Mouse (Mus musculus) hindbrain, embryonic 16.5 days (tissue): ENCODE data around the gene Sytl2. TPM values are rescaled to one million over a fixed set of nuclear protein-coding genes. Genes with fewer than 3 reads are reported as not detected.

Experiments
- ATAC-seq: fragments of 200-750 bp; cut with Nextera tagmentation; 2 replicates; pipeline ENCODE4 v1.8.0; 2017; ENCODE audit warnings: moderate TSS enrichment, moderate library complexity
- H3K27ac ChIP-seq: fragments of 300-500 bp; sonication (generic); 2 replicates; pipeline ENCODE4 v1.5.1; 2014; ENCODE audit warnings: low read depth, mild to moderate bottlenecking, control low read depth, low read length, moderate library complexity
- H3K27me3 ChIP-seq: fragments of 300-500 bp; sonication (generic); replicated peaks from 2 replicates; pipeline ENCODE4 v1.6.1; 2014; ENCODE audit warnings: low read length; ENCODE audit not compliant: control insufficient read depth, insufficient read depth
- H3K36me3 ChIP-seq: fragments of 300-500 bp; sonication (generic); 2 replicates; pipeline ENCODE4 v1.6.1; 2014; ENCODE audit warnings: mild to moderate bottlenecking, low read length, moderate library complexity, mixed read lengths; ENCODE audit not compliant: control insufficient read depth, insufficient read depth
- H3K4me1 ChIP-seq: fragments of 300-500 bp; sonication (generic); 2 replicates; pipeline ENCODE4 v1.6.1; 2014; ENCODE audit warnings: low read depth, low read length; ENCODE audit not compliant: control insufficient read depth, insufficient read depth
- H3K4me2 ChIP-seq: fragments of 300-500 bp; sonication (generic); 2 replicates; pipeline ENCODE4 v1.6.1; 2014; ENCODE audit warnings: mild to moderate bottlenecking, low read length, control low read depth, moderate library complexity
- H3K4me3 ChIP-seq: fragments of 300-500 bp; sonication (generic); 2 replicates; pipeline ENCODE4 v1.5.1; 2014; ENCODE audit warnings: mild to moderate bottlenecking, low read length, control low read depth, moderate library complexity
- H3K9ac ChIP-seq: fragments of 300-500 bp; sonication (generic); 2 replicates; pipeline ENCODE4 v1.6.1; 2014; ENCODE audit warnings: low read depth, mild to moderate bottlenecking, control low read depth, low read length, moderate library complexity
- H3K9me3 ChIP-seq: fragments of 300-500 bp; sonication (generic); 2 replicates; pipeline ENCODE4 v1.6.1; 2014; ENCODE audit warnings: mild to moderate bottlenecking, low read length, moderate library complexity; ENCODE audit not compliant: control insufficient read depth
- WGBS: fragments of 180-500 bp; shearing (Covaris S2); extraction: QIAGEN DNeasy Blood & Tissue Kit; methylation state at CpG from one replicate; pipeline ENCODE4 v1.1.7; 2014; 5-methylcytosine and 5-hydroxymethylcytosine counted together
- polyA plus RNA-seq: library from polyadenylated mRNA; unstranded; fragments of >200 nt; fragmentation: Nextera tagmentation; extraction: Ambion mirVana; gene quantifications from 2 replicates; pipeline ENCODE4 v1.2.1, GENCODE M21; 2015

Gene Sytl2
- polyA plus RNA-seq, 1 experiment from 2014 or later = 7.8 TPM

GRCm38 (mm10) chr7:90330200-90330599, 28.1 kb downstream of the Sytl2 start:
- ATAC-seq = no peak
- H3K27ac ChIP-seq = no peak overlapping the region
- H3K9me3 ChIP-seq = no peaks in the 10 kb centered on the region
- no peak overlapping the region for H3K9ac ChIP-seq
- H3K4me3 ChIP-seq = no peak overlapping the region
- H3K4me2 ChIP-seq = no peak overlapping the region
- H3K27me3 ChIP-seq = no peaks in the 10 kb centered on the region
- H3K36me3 ChIP-seq = no peaks in the 10 kb centered on the region
- H3K4me1 ChIP-seq = no peaks in the 10 kb centered on the region
- WGBS = 68% methylated on average over 1 of the region's 1 CpGs

GRCm38 (mm10) chr7:90332483-90333065, 30.5 kb downstream of the Sytl2 start:
- Histone ChIP-seq H3K4me3 (no peak overlapping the region), H3K4me1 (no peaks in the 10 kb centered on the region), H3K27me3 (no peaks in the 10 kb centered on the region), H3K27ac (no peak overlapping the region), H3K36me3 (no peaks in the 10 kb centered on the region), H3K9ac (no peak overlapping the region), H3K9me3 (no peaks in the 10 kb centered on the region), H3K4me2 (no peak overlapping the region)
- no peak for ATAC-seq
- WGBS = 88% methylated on average over 3 of the region's 3 CpGs

- H3K9me3 ChIP-seq = no peaks in the 10 kb centered on the region
- no peak overlapping the region for H3K9ac ChIP-seq
- 90% methylated on average over 6 of the region's 6 CpGs for WGBS
- H3K27me3 ChIP-seq = no peaks in the 10 kb centered on the region
- no peak overlapping the region for H3K27ac ChIP-seq
- H3K4me1 ChIP-seq = no peaks in the 10 kb centered on the region
- H3K36me3 ChIP-seq = no peaks in the 10 kb centered on the region
- no peak overlapping the region for H3K4me3 ChIP-seq
- H3K4me2 ChIP-seq = no peak overlapping the region
- ATAC-seq = no peak
These were observed 32.3 kb downstream of the Sytl2 start for GRCm38 (mm10) chr7:90334362-90334761.

GRCm38 (mm10) chr7:90334831-90335230, 32.8 kb downstream of the Sytl2 start:
- 94% methylated on average over 3 of the region's 3 CpGs for WGBS
- H3K9ac ChIP-seq = no peak overlapping the region
- no peak overlapping the region for H3K27ac ChIP-seq
- H3K4me2 ChIP-seq = no peak overlapping the region
- no peaks in the 10 kb centered on the region for H3K4me1 ChIP-seq
- no peaks in the 10 kb centered on the region for H3K27me3 ChIP-seq
- H3K4me3 ChIP-seq = no peak overlapping the region
- H3K9me3 ChIP-seq = no peaks in the 10 kb centered on the region
- ATAC-seq = no peak
- no peaks in the 10 kb centered on the region for H3K36me3 ChIP-seq

- Histone ChIP-seq H3K4me2 (no peak overlapping the region), H3K4me1 (no peaks in the 10 kb centered on the region), H3K36me3 (no peaks in the 10 kb centered on the region), H3K27me3 (no peaks in the 10 kb centered on the region), H3K9me3 (no peaks in the 10 kb centered on the region), H3K27ac (no peak overlapping the region), H3K9ac (no peak overlapping the region), H3K4me3 (no peak overlapping the region)
- no peak for ATAC-seq
- WGBS = 30% methylated on average over 3 of the region's 3 CpGs
These were observed 33.7 kb downstream of the Sytl2 start for GRCm38 (mm10) chr7:90335755-90336194.

- H3K9ac ChIP-seq = no peak overlapping the region
- WGBS = 52% methylated on average over 12 of the region's 12 CpGs
These were observed 39.3 kb downstream of the Sytl2 start for GRCm38 (mm10) chr7:90341212-90341957.

GRCm38 (mm10) chr7:90344903-90345302, 42.9 kb downstream of the Sytl2 start:
- Histone ChIP-seq H3K27ac (no peak overlapping the region), H3K9ac (no peak overlapping the region), H3K4me1 (no peaks in the 10 kb centered on the region), H3K27me3 (no peaks in the 10 kb centered on the region), H3K4me3 (no peak overlapping the region), H3K9me3 (no peaks in the 10 kb centered on the region), H3K36me3 (no peaks in the 10 kb centered on the region), H3K4me2 (no peak overlapping the region)
- ATAC-seq = no peak
- 80% methylated on average over 3 of the region's 3 CpGs for WGBS

More at GRCm38 (mm10) chr7:90341212-90341957, 39.3 kb downstream of the Sytl2 start:
- Histone ChIP-seq H3K36me3 (no peaks in the 10 kb centered on the region), H3K4me3 (no peak overlapping the region), H3K4me1 (no peaks in the 10 kb centered on the region), H3K9me3 (no peaks in the 10 kb centered on the region), H3K27ac (no peak overlapping the region), H3K4me2 (no peak overlapping the region), H3K27me3 (no peaks in the 10 kb centered on the region)
- no peak for ATAC-seq

- no peak overlapping the region for H3K4me2 ChIP-seq
- no peaks in the 10 kb centered on the region for H3K4me1 ChIP-seq
- H3K9ac ChIP-seq = no peak overlapping the region
- H3K36me3 ChIP-seq = no peaks in the 10 kb centered on the region
- ATAC-seq = no peak
- H3K27ac ChIP-seq = no peak overlapping the region
- no peaks in the 10 kb centered on the region for H3K9me3 ChIP-seq
- WGBS = 91% methylated on average over 5 of the region's 5 CpGs
- H3K4me3 ChIP-seq = no peak overlapping the region
- no peaks in the 10 kb centered on the region for H3K27me3 ChIP-seq
These were observed 45.9 kb downstream of the Sytl2 start for GRCm38 (mm10) chr7:90347779-90348437.

- no peak for ATAC-seq
- 83% methylated on average over 5 of the region's 5 CpGs for WGBS
- no peaks in the 10 kb centered on the region for H3K27me3 ChIP-seq
- H3K9ac ChIP-seq = no peak overlapping the region
- H3K9me3 ChIP-seq = no peaks in the 10 kb centered on the region
- no peak overlapping the region for H3K27ac ChIP-seq
- H3K4me2 ChIP-seq = no peak overlapping the region
- H3K4me1 ChIP-seq = no peaks in the 10 kb centered on the region
- no peak overlapping the region for H3K4me3 ChIP-seq
- no peaks in the 10 kb centered on the region for H3K36me3 ChIP-seq
These were observed 47.0 kb downstream of the Sytl2 start for GRCm38 (mm10) chr7:90349014-90349413.
